Mouse (Mus musculus) erythroblast, embryonic 14.5 days (primary cell): ENCODE data around the gene Gpsm3.

Experiments
- GATA1 ChIP-seq: IDR thresholded peaks from 2 replicates; pipeline ENCODE4 v1.6.1; 2012; ENCODE audit warnings: low read length, inconsistent platforms, mixed read lengths
- TAL1 ChIP-seq: IDR thresholded peaks from 3 replicates; pipeline ENCODE4 v1.6.1; 2012; ENCODE audit warnings: low read length, inconsistent platforms, mixed read lengths

DNA sequence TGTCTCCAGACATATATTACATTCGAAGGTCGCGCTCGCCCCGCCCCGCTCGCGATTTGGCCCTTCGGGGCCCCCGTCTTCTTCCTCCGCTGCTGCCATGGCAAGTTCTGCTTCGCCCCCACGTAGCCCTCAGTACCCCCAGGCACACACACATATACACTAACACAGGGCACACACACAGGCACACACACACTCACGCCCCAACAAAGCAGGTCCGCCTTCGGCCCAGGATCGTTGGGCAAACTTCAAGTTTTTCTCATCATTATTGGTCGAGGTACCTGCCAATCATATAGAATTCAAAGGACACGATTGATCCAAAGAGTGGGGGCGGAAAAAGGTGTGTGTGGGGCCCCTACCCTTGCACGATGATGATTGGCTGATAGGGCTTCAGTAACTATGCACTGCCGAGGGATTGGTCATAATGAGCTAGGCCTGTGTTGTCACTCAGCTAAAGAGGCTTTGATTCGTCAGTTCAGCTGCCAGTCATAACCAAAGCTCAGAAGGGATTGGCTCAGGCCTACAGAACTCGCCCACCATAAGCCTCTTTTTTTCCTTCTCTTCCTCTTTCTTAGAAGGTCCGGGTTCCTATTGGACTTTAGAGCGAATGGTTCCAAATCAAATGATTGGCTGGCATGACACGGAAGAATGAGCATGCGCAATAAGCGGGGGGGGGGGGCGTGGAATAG is 13.9 kb downstream of the Gpsm3 start, which contains the start of gene Rnf5:
- TF ChIP-seq GATA1 (no peak), TAL1 (no peak)
